Mouse (Mus musculus): ENCODE measurements around the gene Trim25.

- no peak for TF ChIP-seq CTCF (IDR thresholded peaks at IDR 0.05; ENCODE audit: low read depth, low read length)
- TF ChIP-seq POLR2A (IDR thresholded peaks at IDR 0.05; ENCODE audit: extremely low read depth, insufficient read depth, low read length): no peak
These were observed 56.9 kb downstream of the Trim25 start for GRCm38 (mm10) chr11:89055931-89056690.

Measured in liver, adult 2 months (tissue).